Mouse (Mus musculus) bone marrow, adult 2 months (tissue): ENCODE measurements around the gene Sema3a.

Experiments
- CTCF ChIP-seq: fragments of 200-500 bp; IDR thresholded peaks from 2 replicates; pipeline ENCODE4 v1.5.1; 2011; ENCODE audit warnings: low read length, control low read depth; ENCODE audit not compliant: control insufficient read depth, insufficient read depth
- POLR2A ChIP-seq: fragments of 200-500 bp; IDR thresholded peaks from 2 replicates; pipeline ENCODE4 v1.6.1; 2011; ENCODE audit warnings: low read depth, mild to moderate bottlenecking, control low read depth, low read length, borderline replicate concordance; ENCODE audit not compliant: control insufficient read depth

- TF ChIP-seq POLR2A, result no peak
- TF ChIP-seq CTCF, result no peak
Observed at GRCm38 (mm10) chr5:13441112-13441511, 315.9 kb downstream of the Sema3a start.
